Mouse (Mus musculus) T-helper 17 cell (primary cell): ENCODE measurements around the gene Pole4.
"Not testable (repeated sequence)": the region's sequence is repeated elsewhere in the genome, so short reads cannot be mapped to it uniquely, and the experiment has no call there.

Source experiments
- in situ Hi-C, 2 experiments: fragments of 300-600 bp; cut with MboI, MseI; formaldehyde crosslinking; loops; 1 replicate in 1 of 2; 2 replicates in 1 of 2; pipeline ENCODE4 v1.15.1; 2025; ENCODE audit warnings: high pct_unique_total_duplicates in 2 of 2

Gene Pole4

GRCm38 (mm10) chr6:82640046-82640445 lies 65.1 kb downstream of the Pole4 start:
- in situ Hi-C loops, result no loop called here

GRCm38 (mm10) chr6:82625331-82625730 lies 79.8 kb downstream of the Pole4 start:
- in situ Hi-C loops, result not testable (repeated sequence)

- in situ Hi-C loops, result no loop called here
Observed at GRCm38 (mm10) chr6:82613201-82613600, 92.0 kb downstream of the Pole4 start.

- in situ Hi-C loops, result no loop called here
Observed at GRCm38 (mm10) chr6:82611049-82611448, 94.1 kb downstream of the Pole4 start.

GRCm38 (mm10) chr6:82609339-82609926 lies 95.7 kb downstream of the Pole4 start:
- in situ Hi-C loops, result loop anchor here in 1 of 2 experiments (5.0 kb wide), 2 partner anchors 103 to 622 kb away; no protein-coding TSS in a partner anchor

GRCm38 (mm10) chr6:82608756-82609155 lies 96.4 kb downstream of the Pole4 start:
- in situ Hi-C loops, result loop anchor here in 1 of 2 experiments (5.0 kb wide), 2 partner anchors 104 to 621 kb away; no protein-coding TSS in a partner anchor

- in situ Hi-C loops, result loop anchor here in 1 of 2 experiments (5.0 kb wide), 2 partner anchors 108 to 617 kb away; no protein-coding TSS in a partner anchor
Observed at GRCm38 (mm10) chr6:82604791-82605190, 100.4 kb downstream of the Pole4 start.

- in situ Hi-C loops, result no loop called here
Observed at GRCm38 (mm10) chr6:82603665-82604064, 101.5 kb downstream of the Pole4 start.

- in situ Hi-C loops, result no loop called here
Observed at GRCm38 (mm10) chr6:82603228-82603627, 101.9 kb downstream of the Pole4 start.

- in situ Hi-C loops, result no loop called here
Observed at GRCm38 (mm10) chr6:82595461-82596090, 109.6 kb downstream of the Pole4 start.

- in situ Hi-C loops, result no loop called here
Observed at GRCm38 (mm10) chr6:82589387-82589786, 115.8 kb downstream of the Pole4 start.

- in situ Hi-C loops, result no loop called here
Observed at GRCm38 (mm10) chr6:82585396-82585795, 119.8 kb downstream of the Pole4 start.

GRCm38 (mm10) chr6:82575445-82575844 lies 129.7 kb downstream of the Pole4 start:
- in situ Hi-C loops, result loop anchor here in 1 of 2 experiments (5.0 kb wide), 1 partner anchor 107 kb away; no protein-coding TSS in a partner anchor
